Mouse (Mus musculus) hindbrain, postnatal 0 days (tissue): ENCODE data around the gene Btnl2. TPM values are rescaled to one million over a fixed set of nuclear protein-coding genes. Genes with fewer than 3 reads are reported as not detected.

Source experiments
- ATAC-seq: fragments of 200-750 bp; cut with Nextera tagmentation; 2 replicates; pipeline ENCODE4 v1.8.0; 2017; ENCODE audit warnings: mild to moderate bottlenecking, moderate TSS enrichment, moderate library complexity
- DNase-seq: peaks from one replicate; pipeline ENCODE4 v3.0.0-alpha.2; 2015; ENCODE audit warnings: low spot score
- H3K27ac ChIP-seq: fragments of 300-500 bp; sonication (generic); 2 replicates; pipeline ENCODE4 v1.5.1; 2014; ENCODE audit warnings: mild to moderate bottlenecking
- H3K27me3 ChIP-seq: fragments of 300-500 bp; sonication (generic); 2 replicates; pipeline ENCODE4 v1.6.1; 2014; ENCODE audit warnings: low read length, mixed read lengths; ENCODE audit not compliant: insufficient read depth
- H3K36me3 ChIP-seq: fragments of 300-500 bp; sonication (generic); 2 replicates; pipeline ENCODE4 v1.6.1; 2014; ENCODE audit warnings: low read length, mixed read lengths; ENCODE audit not compliant: insufficient read depth
- H3K4me1 ChIP-seq: fragments of 300-500 bp; sonication (generic); 2 replicates; pipeline ENCODE4 v1.6.1; 2014; ENCODE audit warnings: antibody characterized with exemption, low read length, mixed read lengths; ENCODE audit not compliant: insufficient read depth
- H3K4me2 ChIP-seq: fragments of 300-500 bp; sonication (generic); 2 replicates; pipeline ENCODE4 v1.6.1; 2014; ENCODE audit warnings: low read depth, mild to moderate bottlenecking, low read length, moderate library complexity, mixed read lengths
- H3K4me3 ChIP-seq: fragments of 300-500 bp; sonication (generic); 2 replicates; pipeline ENCODE4 v1.5.1; 2014; ENCODE audit warnings: low read length
- H3K9ac ChIP-seq: fragments of 300-500 bp; sonication (generic); replicated peaks from 2 replicates; pipeline ENCODE4 v1.6.1; 2014; ENCODE audit warnings: mild to moderate bottlenecking, low read length, moderate library complexity, mixed read lengths
- H3K9me3 ChIP-seq: fragments of 300-500 bp; sonication (generic); 2 replicates; pipeline ENCODE4 v1.6.1; 2016; ENCODE audit warnings: low read length, mixed read lengths
- CTCF ChIP-seq: IDR thresholded peaks from 2 replicates; pipeline ENCODE4 v1.5.1; 2016; ENCODE audit warnings: antibody characterized with exemption, control low read depth, low read depth
- WGBS: fragments of 180-500 bp; shearing (Covaris S2); extraction: QIAGEN DNeasy Blood & Tissue Kit; methylation state at CpG from one replicate; pipeline ENCODE4 v1.1.7; 2014; 5-methylcytosine and 5-hydroxymethylcytosine counted together
- polyA plus RNA-seq: library from polyadenylated mRNA; unstranded; fragments of >200 nt; fragmentation: Nextera tagmentation; extraction: Ambion mirVana; gene quantifications from 2 replicates; pipeline ENCODE4 v1.2.1, GENCODE M21; 2015
- total RNA-seq: library from RNA; depleted of rRNA; stranded (reverse); fragments of >200 nt; gene quantifications from 2 replicates; pipeline ENCODE4 v1.2.3, GENCODE M21; 2014; rRNA removed

Btnl2 gene
- total RNA-seq (not detected in 2 replicates), polyA plus RNA-seq (0.08 TPM in 1 of 2 replicates, not detected in the other)

DNA sequence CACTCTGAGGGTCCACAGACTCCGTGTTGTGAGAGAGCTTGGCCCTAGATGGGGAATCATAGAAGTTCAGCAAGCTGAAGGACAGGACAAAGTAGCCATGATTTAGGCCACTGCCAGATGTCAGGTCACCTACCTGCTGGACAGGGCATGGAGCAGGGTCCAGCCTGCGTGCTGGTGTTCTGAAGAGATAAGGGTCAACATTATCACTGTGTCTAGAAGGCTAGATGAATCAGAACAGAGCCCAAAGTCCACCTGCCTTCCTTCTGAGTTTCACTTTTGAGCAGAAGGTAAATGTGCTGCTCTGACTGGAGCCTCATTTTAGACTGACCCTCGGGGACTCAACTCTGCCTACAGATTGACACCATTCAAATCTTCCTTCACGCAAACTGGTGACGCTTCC lies at the start of gene Btnl2:
Gene Btnl2 (plus strand): TSS at position 284 of the 400 bp plus-strand sequence.
- H3K27ac ChIP-seq = no peak within 1 kb of the TSS

DNA sequence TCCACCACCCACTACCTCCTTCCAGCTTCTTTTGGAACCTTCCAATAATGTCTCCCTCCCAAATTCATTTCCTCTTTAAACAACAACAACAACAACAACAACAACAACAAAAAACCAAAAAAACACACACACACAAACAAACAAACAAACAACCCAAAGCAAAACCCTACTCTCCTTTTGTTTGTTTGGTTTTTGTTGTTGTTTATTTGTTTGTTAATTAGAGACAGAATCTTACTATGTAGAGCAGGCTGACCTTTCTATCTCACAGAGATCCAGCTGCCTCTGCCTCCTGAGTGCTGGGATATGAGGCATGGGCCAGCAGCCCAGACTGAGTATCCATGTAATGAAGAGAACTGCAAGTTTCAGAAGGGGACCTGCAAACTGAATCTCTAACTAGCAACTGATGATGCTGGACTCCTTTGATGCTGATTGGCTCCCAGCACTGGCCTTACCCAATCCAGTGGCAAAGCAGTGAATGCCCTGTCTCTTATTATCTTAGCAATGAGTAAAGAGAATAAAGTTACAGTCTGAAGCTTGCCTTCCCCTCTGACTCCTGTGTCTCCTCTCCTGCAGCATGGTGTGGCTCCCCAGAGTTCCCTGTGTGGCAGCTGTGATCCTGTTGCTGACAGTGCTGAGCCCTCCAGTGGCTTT lies 49.1 kb upstream of the Btnl2 start, which contains the start of gene H2-Eb1:
Gene H2-Eb1 (plus strand): TSS at position 488 of the 651 bp plus-strand sequence.
- TF ChIP-seq CTCF = no peak
- DNase-seq = peak; percentile 94
- Histone ChIP-seq H3K4me2 (no peak within 1 kb of the TSS), H3K4me3 (no peak within 1 kb of the TSS), H3K27me3 (no peaks in the 10 kb centered on the region), H3K9me3 (no peaks in the 10 kb centered on the region), H3K9ac (no peak within 1 kb of the TSS), H3K27ac (no peak within 1 kb of the TSS), H3K36me3 (no peaks in the 10 kb centered on the region), H3K4me1 (peaks cover 4% of the 10 kb centered on the region; the same call in 1 of the 2 replicates)
- ATAC-seq = peak; percentile 86

More for the DNA sequence above, at the start of gene Btnl2:
- Histone ChIP-seq H3K4me3 (no peak within 1 kb of the TSS), H3K4me2 (no peak within 1 kb of the TSS), H3K9me3 (no peaks in the 10 kb centered on the region), H3K4me1 (no peaks in the 10 kb centered on the region), H3K27me3 (no peaks in the 10 kb centered on the region), H3K36me3 (no peaks in the 10 kb centered on the region), H3K9ac (no peak within 1 kb of the TSS)
- TF ChIP-seq CTCF = no peak
- DNase-seq = no peak
- 86% methylated on average over 5 of the region's 5 CpGs for WGBS
- no peak for ATAC-seq

DNA sequence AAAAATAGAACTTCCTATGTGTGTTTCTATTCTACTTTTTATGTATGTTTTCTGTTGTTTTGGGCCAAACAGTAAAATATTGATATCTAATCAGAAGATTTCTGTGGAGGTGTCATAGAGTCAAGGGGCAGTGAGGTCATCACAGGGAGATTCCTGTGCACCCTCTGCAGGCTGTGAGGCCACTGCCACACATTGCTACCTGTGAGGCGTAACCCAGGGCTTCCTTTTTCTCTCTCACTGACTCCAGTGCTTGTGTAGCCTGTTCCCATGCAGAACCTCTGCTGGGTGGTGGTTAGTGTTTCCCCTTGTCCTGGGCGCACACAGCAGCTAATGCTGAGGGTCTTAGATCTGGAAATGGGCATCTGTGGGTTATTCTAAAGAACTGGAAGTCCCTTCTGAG lies 48.2 kb upstream of the Btnl2 start:
- Histone ChIP-seq H3K4me2 (no peak overlapping the region), H3K4me1 (peaks cover 4% of the 10 kb centered on the region; the same call in 1 of the 2 replicates), H3K4me3 (no peak overlapping the region), H3K9me3 (no peaks in the 10 kb centered on the region), H3K9ac (no peak overlapping the region), H3K36me3 (no peaks in the 10 kb centered on the region), H3K27ac (no peak overlapping the region), H3K27me3 (no peaks in the 10 kb centered on the region)
- DNase-seq (no peak), ATAC-seq (no peak)
- no peak for TF ChIP-seq CTCF
- WGBS = 82% methylated on average over 2 of the region's 2 CpGs

DNA sequence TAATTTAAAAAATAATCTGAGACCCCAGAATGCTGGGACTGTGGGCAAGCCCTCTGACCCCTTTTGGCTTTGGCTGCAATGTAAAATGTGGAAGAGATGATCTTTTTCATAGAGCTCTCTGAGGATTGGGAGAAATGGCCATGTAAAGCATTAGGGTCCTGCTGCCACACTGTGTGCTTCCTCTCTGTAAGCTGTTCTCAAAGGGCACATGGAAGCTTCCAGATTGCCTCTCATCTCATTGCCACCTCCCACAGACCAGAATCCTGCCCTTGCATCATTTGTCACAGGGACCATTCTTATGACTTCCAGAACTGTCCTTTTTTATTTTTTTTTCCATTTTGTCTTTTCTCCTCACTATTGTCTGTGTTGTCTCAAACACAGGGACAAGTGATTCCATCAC lies 47.4 kb upstream of the Btnl2 start:
- no peak for DNase-seq
- no peak overlapping the region for H3K4me3 ChIP-seq
- ATAC-seq = no peak

DNA sequence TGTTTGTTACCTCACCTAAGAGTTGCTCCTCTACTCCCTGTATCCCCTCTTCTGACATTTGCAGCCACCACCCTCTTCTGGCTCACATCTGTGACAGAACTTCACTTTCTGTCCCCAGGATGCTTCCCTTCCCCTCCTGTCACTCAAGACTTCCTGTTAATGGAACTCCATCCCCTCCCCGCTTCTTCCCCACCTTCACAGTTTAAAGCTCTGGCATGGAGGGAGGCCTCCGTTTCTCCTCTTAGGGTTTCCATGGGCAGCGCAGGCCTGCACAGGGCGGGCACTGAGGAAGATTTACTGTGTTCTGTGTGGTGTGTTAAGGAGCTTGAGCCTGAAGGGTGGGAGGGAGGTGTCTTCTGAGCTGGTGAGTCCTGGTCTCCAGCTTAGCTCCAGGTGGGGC lies 46.5 kb upstream of the Btnl2 start:
- WGBS = 90% methylated on average over 4 of the region's 4 CpGs
- ATAC-seq = no peak

More for the DNA sequence above, 47.4 kb upstream of the Btnl2 start:
- no peaks in the 10 kb centered on the region for H3K36me3 ChIP-seq
- H3K27ac ChIP-seq = no peak overlapping the region
- H3K27me3 ChIP-seq = no peaks in the 10 kb centered on the region
- H3K4me2 ChIP-seq = no peak overlapping the region
- H3K9ac ChIP-seq = no peak overlapping the region
- no peak for TF ChIP-seq CTCF
- H3K9me3 ChIP-seq = no peaks in the 10 kb centered on the region
- peaks cover 4% of the 10 kb centered on the region; the same call in 1 of the 2 replicates for H3K4me1 ChIP-seq

DNA sequence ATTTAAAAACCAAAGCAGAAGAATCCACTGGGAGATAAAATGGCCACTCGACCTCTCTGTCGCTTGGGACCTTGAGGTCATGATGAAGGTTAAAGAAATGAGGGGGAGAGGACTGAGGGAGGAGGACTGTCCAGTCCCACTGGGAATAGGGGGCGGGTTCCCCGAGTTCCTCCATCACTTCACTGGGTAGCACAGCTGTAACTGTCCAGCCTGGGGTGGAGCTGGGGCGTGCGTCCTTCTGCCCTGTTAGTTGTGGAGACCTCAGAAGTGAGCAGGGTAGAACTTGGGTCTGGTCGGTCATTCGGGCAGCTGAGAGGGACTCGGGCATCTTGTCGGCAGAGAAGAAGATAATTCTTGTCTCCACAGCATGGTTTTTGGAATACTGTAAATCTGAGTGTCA lies 45.4 kb upstream of the Btnl2 start:
- 28% methylated on average over 10 of the region's 10 CpGs for WGBS
- Histone ChIP-seq H3K4me1 (peaks cover 4% of the 10 kb centered on the region; the same call in 1 of the 2 replicates), H3K36me3 (no peaks in the 10 kb centered on the region), H3K9ac (peak overlapping the region; percentile 63), H3K4me3 (peak overlapping the region; percentile 52), H3K9me3 (no peaks in the 10 kb centered on the region), H3K27ac (peak overlapping the region; percentile 41; the same call in 1 of the 2 replicates), H3K27me3 (no peaks in the 10 kb centered on the region), H3K4me2 (peak overlapping the region; percentile 74)
- ATAC-seq (no peak), DNase-seq (no peak)
- no peak for TF ChIP-seq CTCF

More for the DNA sequence above, 46.5 kb upstream of the Btnl2 start:
- Histone ChIP-seq H3K27ac (no peak overlapping the region), H3K4me3 (no peak overlapping the region), H3K27me3 (no peaks in the 10 kb centered on the region), H3K4me2 (no peak overlapping the region), H3K9ac (no peak overlapping the region), H3K9me3 (no peaks in the 10 kb centered on the region), H3K36me3 (no peaks in the 10 kb centered on the region), H3K4me1 (peaks cover 4% of the 10 kb centered on the region; the same call in 1 of the 2 replicates)
- TF ChIP-seq CTCF = no peak
- DNase-seq = no peak
